Mouse (Mus musculus) thymus, postnatal 4 days (tissue): ENCODE results near the gene Fitm2.
A peak's percentile ranks its signal among the peaks of the same experiment; 100 is the strongest.

ENCODE experiments used
- DNase-seq: peaks from one replicate; pipeline ENCODE4 v3.0.0; 2021

The Fitm2 gene

GRCm38 (mm10) chr2:163420366-163420886 is 52.0 kb downstream of the Fitm2 start:
- peak; percentile 20 for DNase-seq

- DNase-seq = peak; percentile 99
Measured at GRCm38 (mm10) chr2:163419346-163420045, 52.9 kb downstream of the Fitm2 start.

- no peak for DNase-seq
Measured at GRCm38 (mm10) chr2:163418841-163419345, 53.5 kb downstream of the Fitm2 start.

- no peak for DNase-seq
Measured at GRCm38 (mm10) chr2:163417830-163418229, 54.6 kb downstream of the Fitm2 start.

- DNase-seq = no peak
Measured at GRCm38 (mm10) chr2:163417026-163417425, 55.4 kb downstream of the Fitm2 start.
